Mouse (Mus musculus) C2C12 (cell line): ENCODE results near the gene Fkbp2.

Experiments used
- CTCF ChIP-seq: IDR thresholded peaks from one replicate; pipeline ENCODE4 v1.5.1; 2011; ENCODE audit not compliant: control insufficient read depth, insufficient read depth, insufficient read length
- FOSL1 ChIP-seq: IDR thresholded peaks from one replicate; pipeline ENCODE4 v1.8.0; 2011; ENCODE audit warnings: mild to moderate bottlenecking, low read length; ENCODE audit not compliant: poor library complexity, insufficient read depth, severe bottlenecking
- MAX ChIP-seq: IDR thresholded peaks from one replicate; pipeline ENCODE4 v1.6.1; 2011; ENCODE audit warnings: mild to moderate bottlenecking, control low read depth
- MYOD1 ChIP-seq: IDR thresholded peaks from one replicate; pipeline ENCODE4 v1.6.1; 2011; ENCODE audit warnings: low read depth; ENCODE audit not compliant: control insufficient read depth, insufficient read length
- USF1 ChIP-seq: IDR thresholded peaks from one replicate; pipeline ENCODE4 v1.6.1; 2011; ENCODE audit warnings: low read depth, mild to moderate bottlenecking, control low read depth, moderate library complexity

DNA sequence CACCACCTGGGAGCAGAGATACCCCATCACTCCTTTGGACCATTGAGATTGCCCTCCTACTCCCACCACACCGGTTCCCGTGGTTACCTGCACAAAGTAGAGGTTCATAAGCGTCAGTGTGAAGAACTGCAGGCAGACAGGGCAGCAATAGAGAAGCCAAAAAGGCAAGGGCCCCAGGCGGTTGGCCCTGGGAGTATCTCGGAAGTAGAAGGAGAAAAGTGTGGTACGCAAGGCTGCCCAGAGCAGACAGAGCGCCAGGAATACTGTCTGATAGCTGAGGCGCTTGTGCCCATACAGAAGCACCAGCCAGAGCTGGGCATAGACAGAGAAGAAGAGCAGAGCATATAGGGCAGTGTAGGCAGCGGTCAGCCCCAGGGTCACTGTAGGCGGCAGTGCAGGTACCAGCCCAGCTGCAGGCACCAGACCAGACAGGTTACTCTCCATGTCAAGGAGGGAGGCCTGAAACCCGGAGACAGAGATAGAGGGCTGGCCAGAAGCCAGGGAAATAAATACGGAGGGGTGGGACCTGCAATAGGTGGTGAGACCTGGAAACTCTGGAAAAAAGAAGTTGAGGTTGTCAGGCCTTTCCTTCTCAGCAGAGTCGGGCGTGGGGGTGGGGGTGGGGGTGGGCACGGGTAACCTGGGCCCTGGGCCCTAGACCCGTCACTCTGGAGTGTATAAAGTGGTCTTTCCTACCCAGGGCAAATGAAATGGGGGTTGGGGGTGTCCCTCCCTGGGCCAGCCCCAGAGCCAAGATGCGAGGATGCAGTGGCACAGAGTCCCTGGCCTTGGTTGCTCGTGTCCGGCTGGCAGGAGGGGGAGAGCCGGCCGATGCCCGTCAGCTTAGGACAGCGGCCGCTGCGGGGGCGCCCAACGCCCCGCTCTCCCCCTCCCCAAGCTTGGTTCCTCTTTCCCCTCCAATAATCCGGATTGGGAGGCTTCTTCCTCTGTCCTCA lies 39.6 kb downstream of the Fkbp2 start:
- TF ChIP-seq CTCF (no peak), USF1 (no peak), MAX (no peak), MYOD1 (no peak), FOSL1 (no peak)
